Mouse (Mus musculus): ENCODE results near the gene Hnrnpm.
"Not testable (repeated sequence)": the region's sequence is repeated elsewhere in the genome, so short reads cannot be mapped to it uniquely, and the experiment has no call there.

Hnrnpm gene

GRCm38 (mm10) chr17:33673837-33674236, 12.8 kb downstream of the Hnrnpm start:
- DNase-seq (ENCODE audit: low spot score in 2 of 2) = no peak

- no peak for DNase-seq (ENCODE audit: low spot score in 2 of 2)
Observed at GRCm38 (mm10) chr17:33669681-33670080, 17.0 kb downstream of the Hnrnpm start.

DNA sequence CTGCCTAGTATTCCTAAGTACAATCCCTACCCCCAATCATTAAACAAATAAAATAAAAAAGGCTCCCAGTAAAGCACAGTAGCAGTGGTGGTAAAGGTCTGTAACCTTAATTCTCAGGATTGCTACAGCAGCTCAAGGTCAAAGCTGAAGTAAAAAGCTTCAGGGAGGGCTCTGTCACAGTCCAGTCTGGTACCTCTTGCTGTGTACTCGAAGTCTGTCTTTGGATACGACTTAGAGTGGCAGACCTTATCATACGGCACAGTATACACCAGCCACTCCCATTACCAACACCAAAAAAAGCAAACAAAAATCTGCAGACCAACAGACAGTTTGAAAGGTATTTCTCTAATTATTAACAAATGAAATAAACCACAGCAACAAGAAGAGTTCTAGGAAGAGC, 19.8 kb downstream of the Hnrnpm start:
- no peak for DNase-seq (ENCODE audit: low spot score in 2 of 2)

- DNase-seq (ENCODE audit: low spot score in 2 of 2) = no peak
Observed at GRCm38 (mm10) chr17:33649781-33650475, 36.7 kb downstream of the Hnrnpm start.

GRCm38 (mm10) chr17:33645073-33645472, 41.6 kb downstream of the Hnrnpm start:
- DNase-seq (ENCODE audit: low spot score in 2 of 2) = no peak

- no peak for DNase-seq (ENCODE audit: low spot score in 2 of 2)
Observed at GRCm38 (mm10) chr17:33644068-33644467, 42.6 kb downstream of the Hnrnpm start.

DNA sequence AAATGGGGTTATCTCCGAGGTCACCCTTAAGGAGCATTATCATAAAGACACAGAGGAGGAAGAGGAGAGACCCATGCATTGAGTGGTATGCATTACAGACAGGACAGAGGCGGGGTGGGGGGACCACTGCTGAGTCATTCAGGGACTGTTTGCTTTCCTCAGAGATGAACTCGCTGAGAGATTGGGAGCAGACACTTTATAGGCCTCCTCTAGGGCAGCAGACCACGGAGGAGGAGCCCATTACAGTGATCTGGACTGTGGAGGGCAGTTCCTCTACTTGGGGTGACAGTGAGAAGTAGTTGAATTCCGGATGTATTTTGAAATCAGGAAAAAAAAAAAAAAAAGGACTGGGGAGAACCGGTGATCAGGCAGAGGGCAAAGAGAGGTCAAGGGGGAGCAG, 46.9 kb downstream of the Hnrnpm start:
- no peak for DNase-seq (ENCODE audit: low spot score in 2 of 2)

DNA sequence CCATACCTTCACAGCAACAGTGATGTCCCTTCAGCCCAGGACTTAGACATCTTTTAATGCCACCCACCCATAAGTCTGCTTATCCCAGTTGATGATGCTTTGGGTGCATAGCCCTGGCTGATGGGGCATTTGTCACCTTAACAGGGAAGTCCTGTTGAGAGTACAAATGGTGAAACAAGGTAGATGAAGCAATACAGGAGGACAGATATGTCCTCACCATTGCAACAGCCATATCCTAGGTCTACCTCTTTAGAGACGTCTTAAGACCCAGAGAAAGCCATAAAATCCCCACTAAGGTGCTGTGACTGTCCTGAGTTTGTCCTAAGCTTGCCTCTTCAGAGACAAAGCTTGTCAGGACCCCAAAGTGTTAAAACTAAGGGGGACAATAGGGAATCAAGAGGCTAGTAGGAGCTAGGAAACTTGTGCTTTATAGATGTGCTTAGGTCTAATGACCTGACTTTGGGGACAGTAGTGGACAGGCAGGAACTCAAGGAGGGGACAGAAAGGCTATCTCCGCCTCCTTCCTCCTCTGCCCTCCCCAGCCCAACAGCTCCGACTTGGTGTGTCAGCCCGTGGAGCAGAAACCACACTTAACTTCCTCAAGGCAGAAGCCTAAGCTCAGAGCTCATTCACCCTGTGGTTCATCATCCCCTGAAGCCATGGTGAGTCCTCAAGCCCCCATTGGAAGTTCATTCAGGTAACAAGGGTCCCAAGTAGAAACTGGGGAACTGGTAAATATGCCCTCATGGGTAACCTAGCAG, 49.0 kb downstream of the Hnrnpm start, which contains the start of gene Pram1:
TSS of gene Pram1 (plus strand) at position 541 of the 761 bp plus-strand sequence.
- DNase-seq (ENCODE audit: low spot score in 2 of 2) = no peak

DNA sequence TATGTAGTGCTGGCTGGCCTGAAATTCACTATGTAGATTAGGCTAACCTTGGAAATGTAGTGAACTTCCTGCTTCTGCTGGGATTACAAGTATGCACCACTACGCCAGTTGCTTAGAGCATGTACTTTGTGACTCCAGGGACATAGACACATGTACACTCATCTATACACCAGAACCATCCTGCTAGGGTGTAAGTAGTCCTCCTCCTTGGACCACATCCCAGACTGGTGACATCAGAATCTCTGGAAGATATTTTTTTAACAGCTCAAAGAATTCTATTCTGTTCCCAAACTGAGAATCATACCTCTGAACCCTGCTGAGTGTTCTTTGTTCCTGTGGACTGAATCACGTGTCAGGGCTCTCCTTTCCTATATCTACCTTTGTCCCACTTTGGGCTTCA, 49.6 kb downstream of the Hnrnpm start:
- DNase-seq (ENCODE audit: low spot score in 2 of 2) = no peak

GRCm38 (mm10) chr17:33631796-33632195, 54.9 kb downstream of the Hnrnpm start:
- no peak for DNase-seq (ENCODE audit: low spot score in 2 of 2)

GRCm38 (mm10) chr17:33631236-33631635, 55.4 kb downstream of the Hnrnpm start:
- DNase-seq (ENCODE audit: low spot score in 2 of 2) = no peak

GRCm38 (mm10) chr17:33630171-33630895, 56.3 kb downstream of the Hnrnpm start:
- DNase-seq (ENCODE audit: low spot score in 2 of 2) = no peak

DNA sequence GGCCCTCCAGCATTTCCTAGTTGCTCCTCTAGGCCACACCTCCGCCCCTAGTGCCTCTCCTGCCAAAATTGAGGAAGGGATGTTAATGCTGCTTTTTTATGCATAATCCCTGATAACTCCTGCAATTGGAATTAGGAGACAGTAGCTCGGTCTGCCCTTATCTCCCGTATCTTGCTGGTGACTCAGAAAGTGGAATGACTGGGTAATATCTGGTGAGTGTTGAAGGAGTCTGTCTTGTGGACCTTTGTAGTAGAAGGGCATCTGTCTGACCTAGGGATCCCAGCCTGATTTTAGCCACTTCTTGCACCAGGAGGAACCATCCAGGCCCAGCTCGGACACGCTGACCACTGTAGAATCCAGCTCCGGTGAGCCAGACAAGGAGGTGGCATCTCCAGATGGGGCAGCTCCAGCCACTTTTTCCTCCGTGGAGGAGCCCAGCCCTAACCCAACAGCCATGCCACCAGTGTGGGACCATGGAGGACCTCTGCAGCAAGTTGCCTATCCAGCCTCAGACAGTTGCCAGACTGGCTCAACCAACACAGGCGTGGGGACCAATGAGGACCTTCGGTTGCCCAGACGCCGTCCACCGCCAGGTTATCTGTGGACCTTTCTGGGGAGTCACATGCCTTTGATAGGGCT, 57.1 kb downstream of the Hnrnpm start:
- peak in 1 of 2 experiments; percentile 28 for DNase-seq (ENCODE audit: low spot score in 2 of 2)

- DNase-seq (ENCODE audit: low spot score in 2 of 2) = peak; percentile 82 to 88
Observed at GRCm38 (mm10) chr17:33628621-33629486, 57.8 kb downstream of the Hnrnpm start, which contains the start of gene Zfp414. Zfp414 (plus strand) TSS chr17:33629090.

GRCm38 (mm10) chr17:33627281-33627680, 59.4 kb downstream of the Hnrnpm start:
- DNase-seq (ENCODE audit: low spot score in 2 of 2) = no peak

DNA sequence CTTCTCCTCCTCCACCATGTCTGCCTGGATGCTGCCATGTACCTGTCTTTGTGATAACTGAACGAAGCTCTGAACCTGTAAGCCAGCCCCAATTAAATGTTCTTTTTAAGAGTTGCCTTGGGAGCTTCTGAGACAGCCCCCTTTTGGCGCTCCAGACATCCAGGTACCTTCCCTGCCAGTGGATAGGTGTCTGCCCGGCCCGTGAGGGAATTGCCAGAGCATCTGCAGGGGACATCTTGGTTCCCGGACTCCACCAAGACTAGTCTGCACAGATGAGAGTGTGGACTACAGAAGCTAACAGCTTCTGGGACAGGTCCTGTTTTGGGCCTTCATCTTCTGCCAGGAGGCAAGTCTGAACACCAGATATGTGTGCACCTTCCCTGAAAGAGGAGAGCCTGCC, 72.9 kb downstream of the Hnrnpm start:
- not testable (repeated sequence) for DNase-seq (ENCODE audit: low spot score in 2 of 2)

GRCm38 (mm10) chr17:33610548-33610947, 76.1 kb downstream of the Hnrnpm start:
- no peak for DNase-seq (ENCODE audit: low spot score in 2 of 2)

DNA sequence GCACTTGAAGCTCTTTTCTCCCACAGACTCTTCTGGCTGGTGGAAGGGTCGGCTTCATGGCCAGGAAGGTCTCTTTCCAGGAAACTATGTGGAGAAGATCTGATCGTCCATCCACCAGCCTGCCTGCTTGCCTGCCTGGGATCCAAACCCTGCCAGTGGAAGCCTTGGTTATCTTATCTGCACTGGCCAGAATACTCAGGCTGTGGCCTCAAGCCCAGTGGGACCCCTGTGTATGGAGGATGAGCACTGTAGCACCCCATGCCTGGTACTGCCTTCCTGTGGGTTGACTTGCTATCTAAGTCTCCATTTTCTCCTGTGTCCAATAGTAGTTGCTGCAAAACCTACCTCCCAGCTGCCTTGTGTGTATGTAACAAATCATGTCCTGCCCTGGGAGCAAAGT, 79.4 kb downstream of the Hnrnpm start:
- no peak for DNase-seq (ENCODE audit: low spot score in 2 of 2)

DNA sequence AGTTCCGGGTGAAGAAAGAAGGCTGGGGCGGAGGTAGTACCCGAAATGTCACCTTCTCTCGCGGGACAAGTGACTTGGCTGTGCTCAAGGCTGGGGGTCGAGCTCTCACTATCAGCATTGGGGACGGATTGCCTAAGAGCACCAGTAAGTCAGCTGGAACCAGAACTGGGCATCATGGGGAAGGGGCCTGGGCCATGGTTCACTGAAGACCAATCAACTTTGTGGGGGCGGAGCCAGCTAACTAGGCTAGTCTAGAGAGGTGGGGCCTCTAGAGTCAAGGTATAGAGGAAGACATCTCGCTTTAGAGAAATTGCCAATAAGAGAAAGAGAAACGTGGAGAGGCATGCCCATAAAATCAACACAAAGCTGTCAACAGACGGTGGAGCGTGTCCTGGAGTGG, 84.7 kb downstream of the Hnrnpm start:
- DNase-seq (ENCODE audit: low spot score in 2 of 2) = no peak

DNA sequence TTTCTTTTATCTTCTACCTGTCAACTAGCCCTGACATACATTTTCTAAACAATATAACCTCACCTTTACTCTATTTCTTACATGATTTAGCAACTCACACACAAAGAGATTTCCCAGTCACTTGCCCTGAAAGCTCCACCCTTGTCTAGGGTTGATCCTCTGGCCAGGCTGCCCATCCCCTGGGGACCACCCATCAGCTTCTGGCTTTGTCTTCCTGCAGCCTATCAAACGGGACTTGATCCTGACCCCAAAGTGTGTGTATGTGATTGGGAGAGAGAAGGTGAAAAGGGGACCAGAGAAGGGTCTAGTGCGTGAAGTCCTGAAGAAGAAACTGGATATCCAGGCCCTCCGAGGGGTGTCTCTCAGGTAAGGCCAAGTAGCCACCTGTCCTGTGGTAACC, 85.8 kb downstream of the Hnrnpm start:
- no peak for DNase-seq (ENCODE audit: low spot score in 2 of 2)

Data from frontal cortex, postnatal 10 days (tissue).